Mouse (Mus musculus): ENCODE data around the gene Iqsec1.
A peak's percentile ranks its signal among the peaks of the same experiment; 100 is the strongest.

Iqsec1 gene

DNA sequence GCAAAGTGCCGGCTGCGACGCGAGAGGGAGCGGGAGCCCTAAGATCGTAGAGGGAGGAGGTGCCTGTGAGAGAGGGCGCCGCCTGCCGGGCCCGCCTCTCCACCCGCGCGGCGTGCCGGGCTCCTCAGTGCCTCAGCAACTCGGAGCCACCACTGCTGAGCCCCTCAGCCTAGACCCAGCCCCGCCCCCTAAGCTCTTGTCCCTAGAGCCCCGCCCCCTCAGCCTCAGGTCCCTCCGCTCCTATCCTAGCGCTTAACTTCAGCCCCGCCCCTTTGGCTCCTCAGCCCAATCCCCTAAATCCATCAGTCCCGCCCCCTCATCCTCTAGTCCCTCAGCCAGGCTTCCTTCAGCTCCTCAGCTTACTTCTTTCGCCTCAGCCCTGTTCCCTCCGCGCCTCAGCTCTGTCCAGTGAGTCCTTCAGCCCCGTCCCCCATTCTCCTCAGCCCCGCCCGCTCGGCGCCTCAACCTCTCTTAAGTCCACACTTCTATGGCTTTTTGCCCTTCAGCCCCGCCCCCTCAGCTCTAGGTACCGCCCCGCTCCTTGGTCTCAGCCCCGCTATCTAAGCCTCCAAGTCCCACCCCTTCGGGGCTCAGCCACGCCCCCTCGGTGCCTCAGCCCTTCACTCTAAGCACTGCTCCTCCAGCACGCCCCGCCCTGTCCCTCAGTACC lies at the start of gene Iqsec1:
Gene Iqsec1, minus strand, starts transcription at position 38 of the 670 bp plus-strand sequence.
- DNase-seq (ENCODE audit: low spot score): peak; percentile 98

DNA sequence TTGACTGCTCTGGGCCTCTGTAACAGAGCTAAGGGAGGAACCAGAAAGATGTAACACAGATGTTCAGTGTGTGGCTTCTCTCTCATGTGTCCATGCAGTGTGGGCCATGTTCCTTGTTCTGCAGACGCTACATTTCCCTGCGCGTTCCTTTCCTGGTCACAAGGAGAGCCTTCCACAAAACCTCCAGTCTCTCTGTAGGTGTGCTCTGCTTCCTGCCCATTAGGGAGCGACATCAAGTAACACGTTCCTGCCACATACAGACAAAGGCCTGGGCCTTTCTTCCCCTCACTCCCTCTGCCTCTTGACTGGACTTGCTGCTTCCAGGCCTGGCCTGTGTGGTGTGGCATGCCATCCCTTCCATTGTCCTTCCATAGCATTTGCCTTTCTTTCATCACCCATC lies 39.8 kb upstream of the Iqsec1 start:
- no peak for DNase-seq (ENCODE audit: low spot score)

DNA sequence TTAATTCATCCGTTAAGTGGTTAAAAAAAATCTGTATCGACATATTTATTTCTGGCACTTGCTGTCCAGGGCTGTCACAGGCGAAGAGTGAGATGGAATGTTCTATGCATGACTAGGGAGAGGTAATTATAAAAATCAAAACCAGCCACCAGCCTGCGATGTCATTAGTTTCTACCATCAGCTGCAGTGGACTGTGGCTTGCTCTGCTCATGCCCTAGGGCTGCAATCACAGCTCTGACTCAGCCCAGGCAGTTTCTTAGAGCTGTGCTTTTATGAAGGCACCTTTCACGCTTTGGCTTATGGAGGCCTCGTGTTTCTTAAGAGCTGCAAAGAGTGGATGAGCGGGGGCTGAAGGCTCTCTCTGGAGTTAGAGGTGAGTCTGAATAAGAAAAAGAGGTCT lies 32.3 kb upstream of the Iqsec1 start:
- no peak for DNase-seq (ENCODE audit: low spot score)

DNA sequence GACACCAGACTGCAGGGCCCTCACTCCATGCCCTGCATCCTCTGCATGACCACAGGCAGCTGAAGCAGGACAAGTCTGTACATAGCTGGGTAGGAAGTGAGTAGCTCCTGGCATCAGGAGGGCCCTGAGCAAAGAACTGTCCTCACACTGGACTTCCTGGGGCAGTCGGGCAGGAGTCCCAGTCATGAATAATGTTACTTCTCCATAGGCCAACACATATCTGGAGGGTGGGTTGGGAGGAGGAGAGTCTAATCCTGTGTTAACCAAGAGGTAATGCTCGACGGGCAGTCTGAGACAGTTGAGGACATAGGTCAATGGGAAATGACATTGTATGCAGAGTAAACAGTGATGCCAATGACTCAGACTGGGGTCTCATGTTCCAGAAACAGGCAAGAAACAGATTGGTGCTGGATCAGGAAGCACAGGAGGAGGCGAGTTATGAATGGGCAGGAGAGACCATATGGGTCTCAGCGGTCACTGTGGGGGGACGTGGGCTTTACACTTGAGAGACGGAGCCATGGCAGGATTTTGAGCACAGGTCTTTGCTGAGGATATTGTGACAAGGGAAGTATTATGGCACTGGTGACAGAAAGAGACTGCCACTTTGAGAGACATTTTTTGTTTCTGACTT lies 28.2 kb upstream of the Iqsec1 start:
- DNase-seq (ENCODE audit: low spot score): no peak

DNA sequence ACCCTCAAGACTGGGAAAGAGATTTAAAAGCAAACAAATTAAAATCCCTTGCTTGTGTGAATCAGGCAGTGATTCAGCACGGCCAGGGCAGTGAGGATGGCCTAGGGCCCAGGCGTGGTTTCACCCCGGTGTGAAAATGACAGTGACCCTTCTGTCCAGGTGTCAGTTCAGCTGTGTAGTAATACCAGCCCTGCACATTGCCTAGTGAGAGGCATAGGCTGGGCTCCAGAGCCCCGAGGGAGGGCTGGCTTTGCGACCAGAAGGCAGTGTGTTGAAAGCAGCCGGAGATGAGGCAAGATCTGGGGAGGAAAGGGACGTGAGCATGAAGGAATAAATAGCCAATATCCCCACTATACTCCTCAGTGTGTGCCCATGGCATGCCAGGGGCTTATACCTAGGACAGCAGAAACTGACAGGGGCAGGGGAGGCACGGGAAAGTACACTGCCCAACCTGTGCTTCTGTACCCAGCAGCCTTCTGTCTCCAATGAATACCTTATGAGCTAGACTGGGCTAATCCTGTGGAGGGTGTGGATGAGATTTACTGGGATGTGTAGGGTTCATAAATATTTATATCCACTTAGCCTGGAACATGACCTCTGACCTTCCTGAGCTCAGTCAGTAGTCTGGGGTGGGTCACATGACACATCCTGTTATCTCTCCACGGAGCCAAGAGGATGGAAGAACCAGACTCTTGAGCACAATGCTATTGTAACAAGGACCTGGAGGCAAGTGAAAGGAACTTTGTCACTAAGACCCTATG lies 25.9 kb upstream of the Iqsec1 start:
- DNase-seq (ENCODE audit: low spot score): peak; percentile 45

DNA sequence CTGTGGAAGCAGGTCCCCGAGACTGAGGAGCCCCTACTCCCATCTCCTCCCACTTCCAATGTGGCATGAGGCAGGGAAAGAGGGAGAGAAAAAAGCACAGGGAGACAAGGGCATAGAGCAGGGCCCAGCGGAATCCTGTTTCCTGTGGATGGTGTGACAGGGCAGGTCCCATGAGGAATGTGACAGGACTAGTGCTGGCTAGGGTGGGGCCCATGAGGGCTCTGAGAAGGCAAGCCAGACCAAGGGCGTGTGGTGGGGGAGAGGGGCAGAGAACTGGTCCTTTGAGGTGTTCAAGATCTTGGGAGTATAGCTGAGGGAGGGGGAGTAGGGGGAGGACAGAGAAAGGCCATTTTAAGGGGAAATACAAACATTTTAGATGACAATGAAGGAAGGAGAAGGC lies 24.0 kb upstream of the Iqsec1 start:
- DNase-seq (ENCODE audit: low spot score): no peak

DNA sequence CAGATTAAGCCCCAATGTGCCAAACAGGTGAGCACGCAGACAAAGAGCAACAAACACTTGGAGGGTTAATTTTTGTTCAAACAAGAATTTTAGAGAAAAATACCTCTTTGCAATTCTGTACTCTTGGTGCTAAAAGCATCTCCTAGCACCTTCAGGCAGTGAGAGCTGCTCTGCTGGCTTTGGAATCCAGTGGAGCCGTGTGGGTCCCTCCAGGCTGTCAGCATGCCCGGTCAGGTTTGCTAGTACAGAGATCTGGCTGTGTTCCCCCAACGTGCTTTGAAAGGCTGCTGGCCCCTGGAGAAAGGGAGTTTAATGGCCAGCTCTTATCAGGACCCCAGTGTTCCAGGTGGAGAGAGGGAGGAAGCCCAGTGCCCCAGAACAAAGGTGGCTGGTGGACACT lies 23.1 kb upstream of the Iqsec1 start:
- no peak for DNase-seq (ENCODE audit: low spot score)

DNA sequence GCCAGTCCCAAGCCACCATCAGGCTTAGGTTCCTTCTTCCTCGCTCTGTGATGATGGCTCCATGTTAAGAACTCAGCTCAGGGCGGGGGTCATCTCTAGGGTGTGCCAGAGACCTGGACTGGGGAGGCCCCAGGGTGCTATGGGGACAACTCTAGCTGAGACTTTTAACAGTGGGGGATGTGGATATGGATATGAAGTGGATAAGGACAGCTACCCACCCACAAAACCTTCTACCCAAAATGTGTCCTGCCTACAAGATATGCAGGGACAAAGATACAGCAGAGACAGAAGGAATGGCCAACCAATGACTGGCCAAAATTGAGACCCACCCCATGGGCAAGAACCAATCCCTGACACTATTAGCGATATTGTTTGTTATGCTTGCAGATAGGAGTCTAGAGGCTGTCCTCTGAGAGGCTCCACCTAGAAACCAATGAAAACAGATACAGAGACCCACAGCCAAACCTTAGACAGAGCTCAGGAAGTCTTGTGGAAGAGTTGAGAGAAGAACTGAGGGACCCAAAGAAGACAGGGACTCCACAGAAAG lies 19.9 kb upstream of the Iqsec1 start:
- DNase-seq (ENCODE audit: low spot score): no peak

DNA sequence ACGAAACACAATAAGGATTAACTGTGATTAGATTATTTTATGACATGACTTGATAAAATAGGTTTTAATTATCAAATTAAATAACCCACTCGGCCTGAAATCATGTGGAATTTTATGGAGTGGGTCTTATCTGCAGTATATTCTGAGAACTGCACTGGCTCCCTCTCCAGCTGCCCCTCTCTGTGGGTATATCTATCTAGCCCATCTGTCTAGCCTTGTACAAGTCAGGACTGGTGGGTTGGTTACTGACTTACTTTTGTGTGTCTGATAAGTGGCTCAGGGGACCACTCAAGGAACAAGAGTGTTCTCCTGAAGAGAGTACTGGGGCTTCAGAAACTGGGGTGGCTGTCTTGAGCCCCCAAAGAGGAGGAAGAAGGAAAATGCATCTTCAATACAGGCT lies 18.7 kb upstream of the Iqsec1 start:
- DNase-seq (ENCODE audit: low spot score): no peak

DNA sequence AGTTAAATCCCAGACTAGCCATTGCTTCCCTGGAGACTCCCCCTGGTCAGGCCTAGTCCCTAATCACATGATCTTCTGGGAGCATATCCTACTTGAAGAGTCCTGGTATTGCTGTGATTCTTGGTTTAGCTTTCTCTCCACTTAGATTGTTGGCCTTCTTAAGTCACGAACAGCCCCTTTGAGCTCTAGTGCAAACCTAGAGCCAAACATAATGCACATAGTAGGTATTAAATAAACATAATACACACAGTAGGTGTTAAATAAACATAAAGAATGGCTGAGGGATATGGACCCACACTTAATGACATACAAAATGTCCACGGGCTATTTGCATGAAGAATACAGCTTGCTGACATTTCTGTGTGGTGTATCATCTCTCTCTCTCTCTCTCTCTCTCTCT lies 15.7 kb upstream of the Iqsec1 start:
- no peak for DNase-seq (ENCODE audit: low spot score)

DNA sequence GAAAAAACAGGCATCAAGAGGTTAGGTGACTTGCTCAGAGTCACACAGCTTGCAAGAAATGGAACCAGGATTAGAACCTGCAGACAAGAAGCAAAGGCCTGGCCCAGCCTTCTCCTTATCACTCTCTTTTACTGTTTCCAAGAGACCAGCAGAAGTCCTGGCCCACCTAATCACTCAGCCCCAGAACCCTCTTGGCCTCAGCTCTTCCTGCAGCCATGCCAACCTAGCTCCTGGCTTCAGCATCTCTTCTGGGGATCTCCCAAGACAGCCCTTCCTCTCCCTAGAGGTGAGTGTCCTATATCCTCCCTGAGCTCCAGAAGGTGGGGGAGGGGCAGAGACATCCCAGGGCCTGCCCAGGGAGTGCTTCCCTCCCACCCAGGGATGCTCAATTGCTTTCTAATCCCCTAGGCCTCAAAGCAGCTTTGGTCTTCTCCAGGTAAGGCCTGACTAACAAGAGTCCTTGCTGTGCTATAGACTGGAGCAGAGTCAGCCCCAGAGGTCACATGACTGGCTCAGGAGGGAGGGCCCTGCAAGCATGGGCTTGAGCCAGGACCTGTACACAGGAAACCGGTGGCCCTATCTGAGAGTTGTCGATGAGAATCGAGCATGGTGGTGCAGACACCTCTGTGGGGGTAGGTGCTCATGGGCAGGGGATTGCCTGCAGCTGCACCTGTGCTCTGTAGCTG lies 15.0 kb upstream of the Iqsec1 start:
- no peak for DNase-seq (ENCODE audit: low spot score)

DNA sequence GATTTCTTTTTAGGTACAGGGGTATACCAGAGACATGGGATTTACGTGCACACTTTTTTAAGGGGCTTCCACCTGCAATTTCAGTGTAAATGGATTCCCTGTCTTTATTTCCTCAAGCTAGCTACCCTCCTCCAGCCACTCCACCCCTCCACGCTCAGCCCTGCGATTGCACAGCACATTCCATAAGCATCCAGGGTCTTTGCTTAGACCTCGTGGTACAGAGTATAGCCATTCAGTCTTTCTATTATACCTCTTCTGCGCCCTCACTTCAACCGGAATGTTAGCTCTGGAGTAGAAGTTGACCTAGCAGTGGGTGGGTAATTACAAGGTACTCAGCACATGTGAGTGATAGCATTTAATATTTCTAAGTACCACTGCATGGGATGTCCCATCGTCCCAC lies 13.1 kb upstream of the Iqsec1 start:
- DNase-seq (ENCODE audit: low spot score): no peak

DNA sequence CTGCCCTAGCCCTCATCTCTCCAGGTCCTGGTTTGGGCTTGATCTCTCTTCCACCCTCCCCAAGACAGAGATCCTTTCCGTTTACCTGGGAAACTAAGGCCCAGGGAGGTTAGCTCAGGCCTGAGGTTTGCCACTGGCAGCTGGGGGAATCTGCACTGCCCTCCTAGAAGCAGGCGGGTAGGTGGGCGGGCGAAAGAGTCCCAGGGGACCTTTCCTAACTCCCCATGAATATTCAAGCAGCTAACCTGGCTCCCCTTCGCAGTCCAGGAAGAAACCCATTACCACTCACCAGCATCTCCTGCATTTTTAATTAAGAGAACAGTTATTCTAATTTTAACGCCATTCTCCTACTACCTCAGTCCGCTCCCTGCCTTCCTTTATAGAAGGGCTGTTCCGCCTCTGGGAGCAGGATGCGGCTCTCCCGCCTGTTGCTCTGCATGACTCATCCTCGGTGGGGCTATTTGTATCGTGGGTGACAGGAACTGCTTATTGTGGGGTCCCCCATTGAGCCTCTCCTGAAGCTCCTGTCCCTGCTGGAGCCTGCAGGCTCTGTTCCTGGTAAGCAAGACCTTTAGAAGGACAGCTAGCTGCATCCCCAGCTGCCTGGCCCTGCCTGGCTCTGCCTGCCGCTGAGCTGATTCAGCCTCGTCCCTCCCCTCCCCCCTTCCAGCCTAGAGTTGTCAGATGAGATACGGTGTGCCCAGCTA lies 12.5 kb upstream of the Iqsec1 start:
- DNase-seq (ENCODE audit: low spot score): peak; percentile 36

DNA sequence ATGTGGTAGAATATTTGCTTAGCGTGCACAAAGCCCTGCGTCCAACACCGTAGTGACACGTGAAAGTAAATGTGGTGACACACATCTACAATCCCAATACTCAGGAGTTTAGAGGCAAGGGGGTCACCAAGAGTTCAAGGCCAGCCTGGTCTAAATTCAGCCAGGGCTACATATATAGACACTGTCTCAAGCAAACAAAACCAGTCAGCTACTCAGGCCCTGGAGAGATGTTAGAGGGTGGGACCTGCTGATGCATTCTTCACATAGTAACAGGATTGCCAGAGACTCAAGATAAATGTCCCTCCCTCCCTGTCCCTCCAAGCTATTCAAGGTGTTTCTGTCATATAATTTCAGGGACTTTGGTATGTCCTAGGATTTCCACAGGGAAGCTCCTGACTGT lies 10.7 kb upstream of the Iqsec1 start:
- DNase-seq (ENCODE audit: low spot score): no peak

DNA sequence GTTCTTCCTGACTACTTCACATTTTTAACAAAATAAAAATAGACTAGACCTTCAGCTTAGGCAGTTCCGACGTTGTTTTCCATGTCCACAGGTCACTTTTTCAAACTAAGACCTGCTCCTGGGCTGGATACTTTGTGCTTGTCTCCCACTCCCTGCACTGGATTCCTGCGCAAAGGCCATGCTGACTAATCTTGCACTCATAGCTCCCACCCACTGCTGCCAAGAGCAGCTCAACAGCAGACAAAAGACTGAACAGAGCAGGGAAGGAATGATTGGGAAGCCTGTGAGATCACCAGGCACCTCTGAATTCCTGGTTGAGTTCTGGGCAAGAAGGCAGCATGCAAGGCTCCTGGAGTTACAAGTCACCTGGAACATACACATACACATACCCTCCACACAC lies 8.5 kb upstream of the Iqsec1 start:
- DNase-seq (ENCODE audit: low spot score): no peak

DNA sequence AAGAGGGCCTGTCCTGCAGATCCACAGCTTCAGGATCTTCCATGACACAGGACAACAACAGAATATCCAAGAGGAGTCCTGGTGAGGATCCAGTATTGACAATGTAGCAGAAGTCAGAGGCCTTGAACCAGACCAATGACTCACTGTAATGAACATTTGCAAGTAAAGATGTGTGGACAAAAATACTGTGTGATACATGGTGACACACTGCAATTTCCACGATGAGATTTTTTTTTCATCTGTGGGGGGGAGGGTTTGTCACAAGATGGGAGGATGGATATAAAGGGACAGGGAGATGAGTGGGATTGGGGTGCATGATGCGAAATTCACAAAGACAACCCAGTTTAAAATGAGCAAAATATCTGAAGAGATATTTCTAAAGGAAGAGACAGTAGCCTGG lies 7.7 kb upstream of the Iqsec1 start:
- no peak for DNase-seq (ENCODE audit: low spot score)

DNA sequence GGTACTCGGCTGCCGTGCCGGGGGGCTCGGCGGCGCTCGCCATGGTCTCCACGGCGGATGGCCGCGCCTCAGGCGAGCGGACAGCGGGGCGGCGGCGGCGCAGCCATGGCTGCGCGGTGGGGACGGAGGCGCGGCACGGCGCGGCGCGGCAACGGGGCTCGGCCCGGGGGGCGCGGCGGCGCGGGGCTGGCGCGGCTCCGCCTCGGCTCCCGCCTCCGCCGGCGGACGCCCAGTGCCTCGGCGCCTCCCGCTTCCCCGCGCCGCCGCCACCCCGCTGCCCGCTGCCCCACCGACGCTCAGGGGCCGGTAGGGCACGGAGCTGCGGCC lies 223 bp downstream of the Iqsec1 start:
- DNase-seq (ENCODE audit: low spot score): no peak

DNA sequence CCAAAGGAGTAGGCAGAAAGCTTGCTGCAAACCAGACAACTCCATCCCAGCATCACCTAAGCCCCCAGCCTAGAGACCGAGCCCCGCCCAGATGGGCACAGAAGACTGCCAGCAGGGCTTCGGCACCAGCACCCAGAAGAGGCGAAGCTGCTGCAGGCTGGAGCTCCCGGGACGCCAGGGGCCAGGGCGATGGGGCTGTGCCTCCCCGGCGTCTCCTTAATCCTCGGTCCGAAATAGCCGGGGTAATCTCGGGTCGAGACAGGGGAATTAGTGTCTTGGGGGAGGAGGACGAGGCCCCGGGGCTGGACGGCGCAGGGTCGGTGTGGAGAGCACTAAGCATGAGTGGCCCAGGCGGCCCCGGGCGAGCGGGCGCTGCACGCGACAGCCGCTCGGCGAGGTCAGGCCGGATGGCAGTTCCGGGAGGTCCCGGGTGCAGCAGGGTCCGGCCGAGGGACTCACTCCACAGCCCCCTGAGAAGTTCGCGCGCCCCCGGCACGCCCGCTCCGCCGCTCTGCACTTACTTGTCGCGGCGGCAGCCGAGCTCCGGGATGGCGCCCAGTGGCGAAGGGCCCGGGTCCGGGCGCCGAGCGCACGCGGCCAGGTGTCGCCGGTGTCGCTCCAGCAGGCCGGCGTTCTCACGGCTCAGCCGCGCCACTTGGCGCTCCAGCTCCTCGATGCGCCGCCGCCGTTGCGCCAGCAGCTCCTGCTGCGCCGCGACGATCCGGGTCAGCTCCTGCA lies 755 bp downstream of the Iqsec1 start:
- DNase-seq (ENCODE audit: low spot score): peak; percentile 36

DNA sequence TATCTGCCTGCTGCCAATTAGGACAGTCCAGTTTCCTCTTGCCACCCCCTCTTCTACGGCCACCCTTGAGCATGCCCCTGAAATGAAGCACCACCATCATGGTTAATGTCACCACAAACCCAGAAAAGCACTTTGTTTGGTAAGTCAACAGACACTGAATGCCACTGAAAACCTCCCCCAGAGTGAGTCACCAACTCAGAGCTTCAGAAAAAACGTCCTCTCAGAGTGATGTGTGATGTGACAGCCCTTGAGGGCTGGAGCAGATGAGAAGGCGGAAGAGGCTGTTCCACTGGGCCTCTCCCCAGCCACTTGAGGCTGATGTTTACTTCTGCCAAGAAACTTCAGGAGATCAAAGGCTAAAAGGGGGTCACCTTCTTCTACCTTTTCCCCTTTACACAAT lies 4.4 kb downstream of the Iqsec1 start:
- DNase-seq (ENCODE audit: low spot score): no peak

DNA sequence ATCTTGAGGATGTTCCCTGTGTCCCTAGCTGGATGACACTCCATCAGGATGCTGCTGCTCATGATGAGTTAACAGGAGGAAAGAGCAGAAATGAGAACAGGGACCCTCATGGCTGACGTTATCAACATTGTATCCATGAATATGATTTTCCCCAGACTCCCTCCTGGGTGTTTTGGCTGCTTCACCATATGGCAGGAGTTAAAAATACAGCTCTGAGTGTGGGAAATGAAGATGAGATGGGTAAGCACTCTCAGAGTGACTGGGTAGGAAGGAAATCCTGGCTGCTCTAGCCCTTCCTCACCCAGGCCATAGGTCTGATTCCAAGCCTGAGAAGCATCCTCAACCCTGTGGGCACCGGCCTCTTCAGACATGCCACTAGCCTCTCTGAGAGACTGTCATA lies 14.2 kb downstream of the Iqsec1 start:
- DNase-seq (ENCODE audit: low spot score): no peak

DNA sequence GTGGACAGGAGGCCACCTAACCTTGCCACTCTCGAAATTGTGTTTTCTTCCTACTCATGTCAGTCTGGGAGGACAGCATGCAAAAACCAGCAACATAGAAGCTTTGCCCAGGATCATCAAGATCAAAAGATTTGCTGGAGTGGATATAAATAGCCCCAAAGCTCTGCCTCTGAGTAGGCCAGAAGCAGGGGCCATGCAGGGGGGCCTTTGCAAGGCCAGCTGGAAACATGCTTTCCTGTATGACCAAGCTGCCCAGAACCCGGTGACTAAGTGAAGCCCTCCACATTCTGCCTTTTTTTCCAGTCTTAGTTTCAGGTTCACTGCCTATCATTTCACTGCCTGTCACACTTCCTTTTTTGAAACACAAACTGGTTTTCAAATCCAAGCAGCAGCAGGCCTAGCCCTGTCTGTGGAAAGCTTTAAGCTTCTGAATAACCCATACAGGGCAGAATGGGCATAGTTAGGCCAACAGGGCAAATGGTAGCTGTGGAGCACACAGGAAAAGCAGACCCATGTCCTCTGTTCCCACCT lies 19.1 kb downstream of the Iqsec1 start:
- DNase-seq (ENCODE audit: low spot score): no peak

All from yolk sac, embryonic 10.5 days (tissue).